Mouse (Mus musculus): ENCODE measurements at regions not wholly inside any gene's neighbourhood (a gene's known extent, or its start where the extent isn't known, plus 50 kb on each side); places are given as distances from the start of the nearest gene placed in this dataset.

DNA sequence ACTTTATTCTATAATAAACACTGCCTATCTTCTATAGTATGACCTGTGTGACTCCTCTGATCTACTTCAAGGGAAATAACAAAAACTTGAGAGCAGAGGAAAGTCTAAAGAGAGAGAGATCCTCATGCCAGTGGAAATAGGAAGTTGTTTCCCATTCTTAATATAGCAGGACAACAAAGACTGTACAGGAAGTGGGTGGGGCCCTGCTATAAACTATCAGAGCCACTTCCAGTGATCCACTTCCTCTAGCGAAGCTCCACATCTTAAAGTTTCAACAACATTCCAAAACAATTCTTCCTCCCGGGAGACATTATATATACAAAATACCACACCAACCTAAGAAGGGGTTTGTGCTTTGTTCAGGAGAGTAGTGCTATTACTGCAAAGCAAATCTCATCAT is 339.7 kb downstream of the Elavl2 start:
- no peak for DNase-seq
- intact Hi-C loops (cut with DNase I), result no loop called here

DNA sequence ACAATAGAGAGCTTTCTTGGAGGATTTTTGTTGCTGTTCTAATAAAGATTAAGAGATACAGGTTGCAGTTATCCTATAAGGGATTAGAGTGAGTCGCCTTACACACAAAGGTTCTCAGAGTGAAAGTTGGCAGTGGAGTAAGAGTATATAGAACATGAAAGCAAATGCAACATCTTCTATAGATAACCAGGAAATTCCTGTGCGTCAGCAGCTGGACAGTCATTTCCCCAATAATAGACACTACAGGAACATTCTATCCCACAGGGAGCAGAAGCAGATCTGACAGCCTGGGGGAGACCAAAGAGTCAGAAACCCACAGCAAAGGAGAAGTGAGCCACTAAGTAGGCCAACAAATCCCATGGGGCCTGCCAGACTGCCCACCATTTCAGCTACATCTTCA is 348.7 kb downstream of the Elavl2 start:
- intact Hi-C loops (cut with DNase I), result no loop called here
- DNase-seq, result no peak

DNA sequence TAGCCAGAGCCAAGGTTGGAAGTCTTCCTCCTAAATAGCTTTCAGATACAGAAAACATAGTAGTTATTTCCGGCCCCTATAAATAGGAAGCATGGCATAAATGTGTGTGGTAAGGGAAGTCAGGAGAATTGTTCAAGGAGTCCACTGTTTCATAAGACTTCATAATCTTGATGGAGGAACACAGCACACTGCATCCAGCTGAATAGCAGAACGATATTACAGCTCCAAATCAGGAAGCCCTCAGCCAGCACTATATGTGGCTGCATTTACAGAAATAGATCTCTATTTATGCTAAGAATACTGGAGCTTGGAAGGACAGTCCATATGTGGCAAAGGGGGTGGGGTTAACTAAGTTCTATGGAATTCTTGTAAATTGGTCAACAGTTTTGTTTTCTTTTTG is 371.1 kb downstream of the Elavl2 start:
- no peak for DNase-seq
- intact Hi-C loops (cut with DNase I), result no loop called here

DNA sequence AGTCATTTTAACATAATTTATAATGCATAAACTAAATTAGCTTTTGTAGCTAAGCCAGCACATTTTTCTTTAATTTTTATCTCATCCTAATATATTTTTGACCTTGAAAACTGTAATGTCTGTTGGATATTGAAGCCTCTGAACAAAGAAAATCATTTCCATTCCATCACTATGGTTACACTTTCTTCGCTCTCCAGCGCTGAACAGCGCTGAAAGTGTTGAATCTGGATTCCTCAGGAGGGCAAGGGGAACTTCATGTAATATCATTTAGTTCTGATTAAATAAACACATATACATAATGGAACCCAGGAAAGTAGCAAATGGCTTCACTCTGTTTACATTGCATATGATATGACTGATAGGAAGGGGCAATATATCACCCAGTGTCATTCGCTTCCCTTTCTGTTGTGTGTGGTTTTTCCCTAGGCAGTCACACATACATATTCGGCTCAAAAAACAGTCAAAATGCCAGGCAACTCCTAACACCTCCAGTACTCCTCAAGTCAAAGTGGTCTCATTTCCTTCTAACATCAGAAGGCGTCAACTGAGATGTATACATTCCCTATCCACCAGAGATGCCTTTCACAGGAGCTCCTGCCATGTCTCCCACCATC is 372.5 kb downstream of the Elavl2 start:
- intact Hi-C loops (cut with DNase I), result no loop called here
- no peak for DNase-seq

DNA sequence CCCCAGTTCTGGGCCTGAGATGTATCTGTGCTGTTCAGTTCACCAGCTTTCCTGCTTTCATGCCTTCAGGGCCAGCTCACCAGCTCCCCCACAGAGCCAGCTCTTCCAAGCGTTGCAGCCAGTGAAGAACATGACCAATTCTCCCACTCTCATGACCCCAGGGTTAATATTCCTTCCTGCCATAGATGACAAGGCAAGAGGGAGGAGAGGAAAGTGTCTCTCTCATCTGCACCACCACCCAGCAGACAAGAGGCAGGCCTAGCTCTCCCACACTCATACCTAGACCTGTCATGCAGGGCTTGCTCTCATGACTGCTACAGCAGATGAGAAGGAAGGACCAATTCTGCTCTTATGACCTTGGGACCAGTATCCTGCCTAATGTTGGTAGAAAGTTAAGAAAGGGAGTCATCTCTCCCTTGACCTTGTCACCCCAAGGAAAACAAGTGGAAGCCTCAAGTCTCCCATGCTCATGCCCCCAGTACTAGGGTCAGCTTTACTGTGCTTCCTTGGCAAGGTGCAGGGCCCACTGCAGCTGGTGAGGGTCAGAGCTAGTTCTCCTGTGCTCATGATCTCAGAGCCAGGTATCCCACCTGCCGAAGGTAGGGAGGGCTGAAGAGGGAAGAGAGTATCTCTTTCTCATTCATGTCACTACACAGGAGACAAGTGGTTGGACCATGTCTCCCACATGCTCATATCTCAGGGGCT is 404.0 kb downstream of the Elavl2 start:
- no peak for DNase-seq
- intact Hi-C loops (cut with DNase I), result no loop called here

DNA sequence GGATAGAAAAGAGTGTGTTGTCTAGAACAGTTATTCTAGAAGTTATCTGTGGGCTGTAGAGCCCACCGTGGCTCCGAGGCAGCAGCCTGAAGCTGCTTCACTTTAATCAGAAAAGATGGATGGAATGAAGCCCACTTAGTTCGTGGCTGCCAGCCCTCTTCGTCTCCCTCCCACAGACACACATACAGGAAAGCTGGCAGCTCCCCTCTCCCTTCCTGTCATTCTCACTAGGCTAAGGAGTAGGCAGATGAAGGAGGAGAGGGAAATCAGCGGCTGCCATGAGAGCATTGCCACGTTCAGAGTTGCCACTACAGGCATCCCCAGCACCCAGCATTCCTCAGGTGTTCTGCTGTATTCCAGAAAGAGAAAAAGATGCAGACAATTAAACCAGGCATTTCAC is 435.9 kb downstream of the Elavl2 start:
- no peak for DNase-seq
- intact Hi-C loops (cut with DNase I), result no loop called here

- intact Hi-C loops (cut with DNase I), result no loop called here
- DNase-seq, result no peak
These were observed 456.7 kb downstream of the Elavl2 start for GRCm38 (mm10) chr4:90943687-90944385.

GRCm38 (mm10) chr4:90917312-90918107 is 483.1 kb downstream of the Elavl2 start:
- no peak for DNase-seq
- intact Hi-C loops (cut with DNase I), result no loop called here

DNA sequence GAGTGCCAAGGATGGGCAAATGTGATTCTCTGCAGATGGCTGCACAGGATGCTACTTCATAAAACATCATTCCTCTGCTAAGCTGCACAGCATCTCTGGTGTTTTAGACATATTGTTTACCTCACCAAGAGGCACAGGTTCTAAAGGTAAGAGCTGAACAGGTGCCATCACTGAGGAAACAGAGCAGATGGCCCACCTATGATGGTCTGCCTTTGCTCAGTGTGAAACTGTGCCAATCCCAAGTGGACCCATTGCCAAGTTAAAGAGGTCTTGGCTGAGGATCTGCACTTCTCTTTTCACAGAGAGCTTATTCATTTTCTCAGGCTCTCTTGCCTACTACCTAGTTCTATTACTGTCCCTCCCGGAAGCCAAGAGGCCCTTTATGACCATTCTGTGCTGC is 494.3 kb downstream of the Elavl2 start:
- DNase-seq, result no peak
- intact Hi-C loops (cut with DNase I), result no loop called here

DNA sequence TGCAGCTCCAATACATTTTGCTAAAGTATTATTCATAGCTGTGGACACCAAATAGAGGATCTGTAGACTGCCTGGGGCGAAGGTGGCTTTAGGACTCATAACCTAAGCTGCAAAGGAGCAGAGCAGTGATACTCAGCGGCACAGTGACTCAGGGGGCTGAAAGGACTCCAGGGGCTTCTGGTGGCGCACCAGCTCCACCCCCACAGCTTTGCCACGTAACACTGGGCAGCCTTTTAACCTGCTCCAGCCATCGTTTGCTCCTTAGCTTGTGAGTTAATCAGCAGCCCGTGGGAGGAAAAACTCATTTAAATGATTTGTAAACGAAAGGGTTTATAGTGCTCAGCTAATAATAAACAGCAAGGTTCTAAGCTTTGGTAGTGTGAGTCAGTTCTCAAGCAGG is 532.4 kb downstream of the Elavl2 start:
- no peak for DNase-seq
- intact Hi-C loops (cut with DNase I), result no loop called here

- DNase-seq, result peak; percentile 7 to 14
- intact Hi-C loops (cut with DNase I), result no loop called here
These were observed 539.7 kb downstream of the Elavl2 start for GRCm38 (mm10) chr4:90860854-90861253.

DNA sequence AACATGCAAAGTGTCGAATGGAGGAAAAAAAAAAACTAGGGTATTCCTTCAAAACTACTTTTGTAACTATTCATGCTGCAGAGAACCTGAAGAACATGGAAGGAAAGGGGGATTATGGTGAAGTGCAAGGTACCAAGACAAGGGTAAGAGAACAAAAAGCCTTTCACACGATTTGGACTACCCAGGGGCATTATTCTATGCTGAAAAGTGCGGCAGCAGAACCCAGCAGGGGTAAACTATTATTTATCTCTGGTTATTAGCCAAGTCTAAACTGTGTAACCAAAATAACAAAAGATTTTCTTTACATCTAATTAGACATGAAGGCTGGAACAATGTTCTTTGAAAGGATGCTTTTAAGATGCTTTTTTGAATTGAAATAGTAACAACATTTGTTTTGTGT is 560.8 kb downstream of the Elavl2 start:
- no peak for DNase-seq
- intact Hi-C loops (cut with DNase I), result no loop called here

GRCm38 (mm10) chr4:90799078-90799477 is 580.5 kb downstream of the Zfp352 start:
- DNase-seq, result no peak
- intact Hi-C loops (cut with DNase I), result no loop called here

GRCm38 (mm10) chr4:90798637-90799036 is 580.0 kb downstream of the Zfp352 start:
- intact Hi-C loops (cut with DNase I), result no loop called here
- DNase-seq, result no peak

DNA sequence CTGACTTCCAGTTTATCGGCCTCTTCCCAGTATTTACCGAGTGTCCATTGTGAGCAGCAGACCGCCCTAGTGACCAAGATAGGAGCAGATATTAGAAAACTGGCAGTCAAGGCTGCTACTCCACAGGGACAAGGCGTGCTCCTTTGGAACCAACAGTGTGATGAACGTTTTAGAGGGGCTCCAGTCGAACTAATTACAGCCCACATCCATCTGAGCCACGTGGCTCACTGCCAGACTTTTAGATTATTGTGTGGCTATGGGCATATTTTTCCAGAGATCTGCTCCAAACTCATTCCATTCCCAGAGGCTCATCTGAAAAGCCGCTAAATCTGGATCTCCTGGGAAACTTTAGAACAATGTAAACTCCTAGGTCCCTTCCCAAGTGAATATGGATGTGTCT is 578.9 kb downstream of the Zfp352 start:
- intact Hi-C loops (cut with DNase I), result no loop called here
- no peak for DNase-seq

Data from heart, postnatal 10 days (tissue).